Mouse (Mus musculus) lung, adult 18-20 months (tissue): ENCODE measurements around the gene Ptov1.
A peak's percentile ranks its signal among the peaks of the same experiment; 100 is the strongest.

ENCODE experiments used
- DNase-seq, 2 experiments: peaks; one replicate each; pipeline ENCODE4 v3.0.0; 2022; ENCODE audit warnings: mixed read lengths in 2 of 2

Ptov1 gene

DNA sequence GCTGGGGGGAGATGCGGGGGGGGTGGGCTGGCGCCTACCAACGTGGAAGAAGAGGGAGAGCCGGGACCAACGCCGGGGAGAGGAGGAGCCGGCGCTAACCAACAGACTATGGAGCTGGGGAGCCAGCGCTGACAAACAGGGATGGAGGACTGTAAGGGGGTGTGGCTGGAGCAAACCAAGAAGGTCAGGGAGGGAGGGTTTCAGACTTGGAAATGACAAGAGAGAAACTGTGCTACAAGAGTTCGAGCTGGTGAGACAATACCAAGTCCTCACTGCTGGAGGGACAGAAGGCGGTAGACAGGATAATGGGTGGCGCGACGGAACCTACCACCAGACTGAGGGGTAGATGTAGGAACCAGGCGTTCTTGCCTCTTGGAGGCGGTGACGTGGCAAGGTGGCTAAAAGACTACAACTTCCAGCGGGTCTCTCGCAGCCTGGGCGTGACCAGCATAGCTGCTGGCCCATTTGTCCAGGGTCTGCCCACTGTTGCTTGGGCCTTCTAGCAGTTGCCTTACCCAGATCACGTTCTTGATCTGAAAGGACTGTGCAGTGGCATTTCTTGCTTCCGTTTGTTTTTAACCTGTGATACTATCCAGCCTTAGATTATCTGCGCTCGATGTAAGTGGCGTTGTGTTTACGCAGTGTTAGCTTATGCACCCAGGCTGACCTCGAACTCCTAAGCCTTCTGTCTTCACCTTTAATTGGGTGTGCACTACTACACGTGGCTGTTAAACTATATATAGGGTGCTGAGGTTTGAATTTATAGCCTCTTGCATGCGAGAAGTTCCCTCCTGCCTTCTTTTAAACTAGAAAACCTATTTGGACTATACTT lies at the start of gene Ptov1:
Ptov1 (minus strand) TSS at position 92 of the 832 bp plus-strand sequence.
- DNase-seq, result peak; percentile 95 to 96

DNA sequence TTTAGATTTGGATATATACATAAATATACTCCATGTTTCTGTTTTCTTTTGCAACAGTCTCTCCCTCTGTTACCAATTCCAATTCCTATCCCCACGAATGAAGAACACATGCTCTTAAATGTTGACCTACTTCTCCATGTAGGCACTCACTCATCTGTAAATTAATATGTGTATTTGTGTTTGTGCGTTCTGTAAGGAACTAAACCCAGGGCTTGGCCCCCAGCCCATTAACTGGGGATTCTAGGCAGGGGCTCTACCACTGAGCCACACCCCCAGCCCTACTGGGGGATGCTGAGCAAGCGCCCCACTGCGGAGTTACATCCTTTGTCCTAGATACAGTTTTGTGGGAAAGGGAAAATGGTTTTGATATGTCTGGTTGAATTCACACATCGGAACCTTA lies 49.5 kb upstream of the Ptov1 start:
- no peak for DNase-seq

DNA sequence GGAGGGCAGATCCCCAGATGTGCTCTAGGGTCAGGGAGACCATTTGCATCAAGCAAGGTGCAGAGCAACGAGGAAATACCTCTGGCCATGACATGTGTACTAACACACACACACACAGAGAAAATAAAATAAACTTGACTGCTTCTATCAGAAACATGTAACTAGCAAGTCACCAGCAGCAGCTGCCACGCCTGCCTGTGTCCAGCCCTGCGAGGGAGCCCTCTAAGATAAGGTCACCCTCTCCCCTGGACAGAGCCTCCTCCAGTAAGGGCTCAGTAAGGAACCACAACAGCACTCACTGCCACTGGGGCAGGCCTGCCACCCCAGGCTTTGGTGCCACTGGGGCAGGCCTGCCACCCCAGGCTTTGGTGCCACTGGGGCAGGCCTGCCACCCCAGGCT lies 48.6 kb upstream of the Ptov1 start:
- no peak for DNase-seq

DNA sequence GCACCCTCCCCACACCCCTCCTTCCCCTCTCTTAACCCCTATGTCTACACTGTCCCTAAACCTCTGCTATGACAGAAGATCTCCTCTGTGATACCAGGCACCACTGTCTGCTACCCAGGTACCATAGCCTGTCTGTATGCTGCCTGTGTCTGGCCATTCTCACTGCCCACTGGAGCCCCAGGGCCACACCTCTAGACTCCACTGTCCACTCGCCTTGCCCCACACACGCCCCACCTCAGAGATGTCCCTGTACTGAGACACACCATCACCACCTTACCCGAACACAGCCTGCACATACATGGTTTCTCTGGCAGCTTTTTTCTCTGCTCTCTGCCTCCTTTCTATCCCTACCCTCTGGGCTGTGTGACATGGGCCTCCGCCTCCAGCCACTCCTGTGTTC lies 47.3 kb upstream of the Ptov1 start:
- DNase-seq, result peak in 1 of 2 experiments; percentile 35

DNA sequence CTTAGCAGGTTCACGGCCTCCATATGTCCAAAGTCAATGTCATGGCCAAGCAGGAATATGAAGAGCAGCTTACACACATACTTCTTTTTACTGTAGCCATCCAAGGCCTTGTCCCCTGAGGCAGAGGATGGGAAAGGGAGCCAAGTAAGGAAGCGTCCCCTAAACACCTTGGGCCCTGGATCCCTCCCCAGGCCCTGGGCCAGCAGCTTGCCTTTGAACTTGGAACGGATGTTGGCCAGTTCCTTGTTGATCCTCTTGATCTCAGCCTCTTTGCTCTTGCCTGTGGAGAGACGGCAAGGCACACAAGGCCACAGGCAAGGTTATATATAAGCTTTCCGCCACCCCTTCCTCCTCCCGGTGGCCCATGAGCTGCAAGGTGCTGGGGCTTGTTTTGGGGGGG lies 46.6 kb upstream of the Ptov1 start:
- no peak for DNase-seq

DNA sequence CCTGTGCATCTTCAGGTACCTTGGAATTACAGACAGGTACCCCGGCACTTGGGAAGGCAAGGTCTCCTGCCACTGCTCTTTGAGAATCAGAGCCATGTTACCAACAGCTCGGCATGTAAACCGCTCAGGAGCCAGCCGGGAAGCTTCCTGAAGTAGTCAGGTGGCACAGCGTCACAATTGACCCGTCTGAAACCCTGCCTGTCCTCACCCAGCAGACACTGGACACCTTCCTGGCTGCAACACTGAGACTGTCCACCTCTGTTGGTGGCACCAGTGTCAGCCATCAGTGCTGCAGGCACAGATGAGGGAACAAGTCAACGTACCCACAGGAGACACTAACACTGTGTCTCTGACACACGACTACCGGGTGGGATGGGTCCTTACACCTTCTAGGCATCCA lies 45.7 kb upstream of the Ptov1 start:
- DNase-seq, result no peak

DNA sequence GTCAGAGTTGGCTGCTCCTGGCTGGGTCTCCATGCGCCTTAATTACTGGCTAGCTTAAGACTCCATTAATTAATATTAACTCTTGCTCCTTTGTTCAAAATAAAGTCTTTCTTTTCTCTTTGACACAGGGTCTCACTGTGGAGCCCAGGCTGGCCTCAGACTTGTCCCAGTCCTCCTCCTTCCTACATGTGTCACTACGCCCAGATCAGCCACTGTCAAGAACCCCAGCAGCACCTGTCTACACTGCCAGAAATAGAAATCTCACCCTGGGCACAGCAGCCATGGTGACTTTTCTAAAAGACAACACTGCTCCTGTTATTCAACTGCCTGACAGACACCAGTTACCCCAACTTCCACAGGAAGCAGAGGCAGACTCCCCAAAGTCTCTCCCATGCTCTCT lies 44.8 kb upstream of the Ptov1 start:
- no peak for DNase-seq

DNA sequence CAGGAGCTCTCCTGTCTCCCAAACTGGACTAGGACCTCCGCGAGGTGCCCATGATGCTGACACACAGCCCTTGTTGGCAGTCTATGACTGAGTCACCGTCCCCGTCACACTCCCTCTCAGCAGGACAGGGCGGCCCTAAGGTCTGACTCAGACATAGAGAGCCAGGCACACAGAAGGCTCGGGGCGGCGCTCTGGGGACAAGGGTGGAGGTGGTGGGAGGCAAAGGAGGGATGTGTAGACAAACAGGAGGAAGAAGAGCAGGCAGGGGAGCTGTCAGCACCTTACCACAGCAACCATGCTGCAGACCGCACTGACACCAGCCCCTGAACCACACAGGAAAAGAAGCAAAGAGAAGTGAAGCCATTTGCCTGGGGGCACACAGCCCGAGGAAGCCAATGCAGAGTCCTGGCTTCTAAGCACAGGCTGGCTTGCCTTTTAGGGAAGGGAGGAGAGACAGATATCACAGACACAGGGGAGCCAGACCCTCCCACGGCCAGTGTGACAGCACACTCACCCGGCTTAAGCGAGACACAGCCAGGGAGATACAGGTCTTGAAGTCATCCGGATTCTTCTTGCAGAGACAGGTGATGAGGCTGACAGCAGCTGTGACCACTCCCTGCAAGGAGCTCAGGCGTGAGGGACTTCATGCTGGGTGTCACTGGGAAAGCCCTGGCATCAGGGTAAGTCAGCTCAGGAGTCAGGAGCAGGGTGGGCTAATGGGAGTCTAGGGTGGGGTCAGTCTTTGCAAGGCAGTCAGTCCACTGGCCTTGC lies 39.3 kb upstream of the Ptov1 start:
- DNase-seq, result no peak

DNA sequence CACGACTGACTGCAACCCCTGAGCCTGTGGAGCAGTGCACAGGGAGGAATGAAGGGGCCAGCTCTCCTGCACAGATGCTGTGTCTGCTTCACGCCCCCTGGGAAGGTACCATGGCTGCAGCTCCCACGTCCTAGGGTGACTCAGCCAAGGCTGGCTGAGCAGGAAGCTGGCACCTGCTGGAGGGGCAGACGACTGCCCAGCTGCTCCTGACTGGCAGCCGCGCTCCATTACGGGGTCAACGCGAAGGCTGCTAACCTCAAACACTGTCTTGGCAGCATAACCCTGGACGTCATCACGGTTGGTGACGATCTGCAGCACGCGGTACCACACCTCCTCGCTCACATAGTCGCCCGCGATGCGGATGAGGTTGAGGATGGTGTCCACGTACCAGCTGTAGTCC lies 35.8 kb upstream of the Ptov1 start:
- no peak for DNase-seq

DNA sequence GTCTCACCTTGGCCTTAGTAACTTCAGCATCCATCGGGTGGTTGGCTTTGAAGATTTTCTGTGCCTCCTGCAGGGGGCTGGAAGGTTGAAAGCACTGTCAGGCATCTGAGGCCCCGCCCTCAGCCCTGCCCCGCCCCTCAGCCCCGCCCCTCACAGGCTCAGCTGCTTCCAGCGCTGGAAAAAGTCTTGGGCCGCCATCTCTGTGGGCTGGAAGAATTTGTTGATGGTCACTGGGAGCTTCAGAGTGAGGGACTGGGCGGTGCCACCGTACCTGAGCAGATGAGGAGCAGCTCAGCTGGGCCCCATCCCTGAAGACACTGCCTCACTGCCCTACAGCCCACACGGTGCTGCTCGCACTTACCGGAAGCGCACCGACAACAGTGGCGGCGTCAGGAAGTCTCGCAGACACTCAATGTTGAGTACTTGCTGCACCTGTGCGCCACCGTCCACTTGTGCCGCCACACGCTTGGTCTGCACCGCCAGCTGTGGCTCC lies 31.7 kb upstream of the Ptov1 start:
- peak; percentile 43 to 50 for DNase-seq

DNA sequence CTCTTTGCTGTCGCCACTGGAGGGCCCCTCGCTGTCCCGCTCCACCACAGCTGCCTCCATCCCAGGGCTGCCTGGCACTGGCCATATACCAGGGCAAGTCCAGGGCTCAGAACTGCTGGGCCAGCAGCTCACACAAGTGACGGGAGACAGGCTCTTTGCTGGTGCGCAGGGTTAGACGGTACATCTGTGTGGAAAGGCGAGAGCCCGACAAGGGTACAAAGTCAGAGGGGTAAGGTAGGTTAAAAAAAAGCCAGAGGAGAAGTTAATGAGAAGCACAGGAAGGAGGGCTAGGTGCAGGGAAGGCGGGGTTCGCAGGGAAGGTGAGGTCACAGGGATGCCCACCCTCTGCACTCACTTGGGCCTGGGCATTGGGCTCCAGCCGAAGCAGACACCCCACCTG lies 31.0 kb upstream of the Ptov1 start:
- no peak for DNase-seq

DNA sequence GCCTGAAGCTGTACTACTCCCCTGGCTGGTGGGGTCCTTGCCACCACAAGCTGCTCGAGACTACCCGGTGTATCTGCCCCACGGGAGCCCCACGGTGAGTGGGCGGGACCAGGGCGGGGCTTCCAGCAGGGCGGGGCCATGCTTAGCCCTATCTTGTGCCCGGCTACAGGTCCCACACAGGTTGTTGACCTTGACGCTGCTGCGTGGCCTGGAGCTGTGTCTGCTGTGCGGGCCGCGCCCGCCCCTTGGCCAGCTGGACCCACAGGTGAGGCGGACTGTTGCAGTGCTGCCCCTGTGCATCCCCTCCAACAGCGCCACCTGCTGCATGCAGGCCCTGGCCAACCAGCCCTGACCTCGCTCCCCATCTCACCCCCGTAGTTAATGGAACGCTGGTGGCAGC lies 29.0 kb upstream of the Ptov1 start:
- peak in 1 of 2 experiments; percentile 33 for DNase-seq

DNA sequence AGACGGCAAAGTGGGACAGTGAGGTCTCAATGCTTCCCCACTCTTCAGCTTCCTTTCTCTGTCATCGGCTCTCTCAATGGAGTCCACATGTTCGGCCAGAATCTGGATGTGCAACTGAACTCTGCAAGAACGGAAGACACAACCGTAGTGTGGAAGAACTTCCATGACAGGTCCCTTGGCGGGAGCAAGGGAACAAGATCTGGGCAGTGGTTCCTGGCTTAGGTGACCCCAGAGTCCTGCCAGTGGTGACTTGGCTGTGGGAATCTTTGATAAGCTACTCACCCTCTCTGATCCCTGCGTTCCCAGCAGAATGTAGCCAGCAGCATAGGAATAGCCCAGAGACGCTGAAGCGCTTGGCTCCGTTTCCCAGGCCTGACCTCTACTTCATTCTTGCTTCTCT lies 26.9 kb upstream of the Ptov1 start:
- DNase-seq, result no peak

DNA sequence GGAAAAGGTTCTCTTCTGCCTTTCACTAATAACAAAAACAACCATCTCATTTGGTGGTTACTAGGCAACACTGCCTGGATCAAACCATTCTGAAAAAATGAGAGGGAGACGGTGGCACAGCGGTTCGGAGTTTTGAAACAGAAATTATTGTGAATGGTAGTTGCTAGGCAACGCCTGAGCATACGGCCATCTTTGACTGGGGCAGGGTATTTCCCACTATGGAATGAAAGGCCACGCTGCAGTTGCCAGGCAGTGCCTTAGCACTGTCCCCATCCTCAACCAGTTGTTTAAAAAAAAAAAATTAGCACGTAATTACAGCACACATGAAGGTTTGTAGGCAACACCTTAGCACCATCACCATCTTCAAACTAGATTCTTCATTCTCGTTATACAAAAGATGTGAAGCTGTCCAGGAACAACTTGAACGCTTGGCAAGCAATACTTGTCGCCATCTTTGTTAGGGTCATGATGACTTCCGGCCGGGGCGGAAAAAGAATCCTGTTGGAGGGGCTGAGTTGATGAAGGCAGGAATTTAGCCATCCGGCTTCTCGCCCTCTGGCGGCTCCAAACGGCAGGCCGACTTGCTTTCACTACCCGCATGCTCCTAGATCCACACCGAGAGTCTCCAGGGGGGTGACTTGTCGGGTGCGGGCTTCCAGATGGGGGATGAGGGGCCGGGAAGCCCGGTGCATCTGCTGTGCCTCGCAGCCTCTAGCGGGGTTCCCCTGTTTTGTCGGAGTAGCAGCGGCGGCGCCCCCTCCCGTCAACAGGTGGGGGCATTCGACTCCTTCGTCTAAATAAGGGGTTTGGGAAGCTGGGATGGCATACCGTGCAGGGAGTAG lies 26.2 kb upstream of the Ptov1 start, which contains the start of gene Fuz:
Fuz (plus strand) TSS at position 487 of the 842 bp plus-strand sequence.
- peak; percentile 93 to 95 for DNase-seq

DNA sequence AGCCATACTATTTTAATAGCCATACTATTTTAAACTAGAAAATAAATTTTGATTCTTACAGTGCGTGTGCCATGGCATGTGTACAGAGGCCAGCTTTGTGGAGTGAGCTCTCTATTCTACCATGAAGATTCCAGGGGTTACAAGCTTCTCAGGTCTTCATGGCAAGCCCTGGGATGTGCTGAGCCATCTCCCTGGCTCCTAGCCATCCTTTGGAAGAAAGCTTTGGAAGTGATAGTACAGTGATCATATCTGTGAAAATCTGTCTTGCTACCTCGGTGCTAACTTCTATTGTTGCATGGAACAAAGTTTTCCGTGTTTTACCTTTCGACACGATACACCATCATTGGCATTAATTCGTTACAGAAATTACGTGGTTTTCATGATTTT lies 25.6 kb upstream of the Ptov1 start:
- DNase-seq, result no peak

DNA sequence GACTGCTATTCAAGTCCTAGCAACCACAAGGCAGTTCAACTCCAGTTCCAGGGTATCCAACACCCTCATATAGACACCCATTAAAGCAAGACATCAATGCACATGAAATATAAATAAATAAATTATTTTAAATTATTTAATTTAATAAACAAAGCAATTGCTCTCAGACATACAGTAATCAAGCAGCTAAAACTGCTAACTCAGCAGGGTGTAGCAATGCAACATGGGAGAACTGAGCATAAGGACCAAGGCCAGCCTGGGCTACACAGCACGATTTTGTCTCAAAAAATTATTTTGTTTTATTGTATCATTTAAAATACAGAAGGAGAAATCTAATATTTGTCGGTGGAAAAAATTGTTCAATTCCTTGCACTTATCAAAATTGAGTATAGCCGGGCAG lies 24.6 kb upstream of the Ptov1 start:
- DNase-seq, result no peak

DNA sequence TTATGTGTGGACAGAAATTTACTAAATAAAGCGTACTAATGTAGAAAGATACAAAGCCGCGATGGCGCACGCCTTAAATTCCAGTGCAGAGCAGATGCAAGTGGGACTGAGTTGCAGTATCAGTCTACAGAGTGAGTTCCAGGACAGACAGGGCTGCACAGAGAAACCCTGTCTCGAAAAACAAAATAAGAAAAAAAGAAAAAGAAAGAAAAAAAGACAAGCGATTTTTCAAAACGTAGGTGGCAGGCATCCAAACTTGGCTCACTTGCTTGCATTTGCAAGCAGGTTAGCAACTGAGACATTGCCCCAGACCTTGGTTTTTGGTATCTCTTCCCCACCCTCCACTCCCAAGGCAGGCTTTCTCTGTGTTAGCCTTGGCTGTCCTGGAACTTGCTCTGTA lies 23.6 kb upstream of the Ptov1 start:
- DNase-seq, result no peak

DNA sequence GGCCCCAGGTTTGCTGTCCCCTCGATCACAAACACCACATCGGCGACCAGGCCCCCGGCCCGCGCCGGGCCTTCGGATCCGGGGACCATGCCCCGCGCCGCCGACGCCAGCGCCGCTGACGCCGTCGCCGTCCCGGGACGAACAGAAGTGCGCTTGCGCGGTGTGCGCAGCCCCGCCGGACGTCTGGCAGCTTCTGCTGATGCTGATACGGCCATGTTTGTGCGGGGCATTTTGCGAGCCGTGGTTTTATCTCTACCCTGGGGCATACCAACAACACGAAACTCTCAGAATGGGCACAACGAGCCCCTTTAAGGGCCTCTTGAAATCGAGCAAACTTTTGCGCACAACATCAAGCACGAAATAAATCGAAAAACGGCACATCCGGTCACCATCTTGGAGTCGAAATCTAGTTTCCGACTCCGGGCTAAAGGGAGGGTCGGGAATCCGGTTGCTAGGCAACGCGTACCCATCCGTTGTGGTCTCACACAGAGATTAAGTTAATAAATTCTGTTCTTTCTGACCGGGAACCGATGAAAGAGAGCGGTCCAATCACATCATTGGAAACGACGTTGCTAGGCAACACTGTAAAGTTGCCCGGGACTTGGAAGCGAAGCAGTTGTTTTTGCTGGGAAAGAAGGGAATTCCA lies 22.8 kb upstream of the Ptov1 start, which contains the start of gene Med25:
Med25 (minus strand) TSS at position 437 of the 646 bp plus-strand sequence.
- peak; percentile 92 for DNase-seq

DNA sequence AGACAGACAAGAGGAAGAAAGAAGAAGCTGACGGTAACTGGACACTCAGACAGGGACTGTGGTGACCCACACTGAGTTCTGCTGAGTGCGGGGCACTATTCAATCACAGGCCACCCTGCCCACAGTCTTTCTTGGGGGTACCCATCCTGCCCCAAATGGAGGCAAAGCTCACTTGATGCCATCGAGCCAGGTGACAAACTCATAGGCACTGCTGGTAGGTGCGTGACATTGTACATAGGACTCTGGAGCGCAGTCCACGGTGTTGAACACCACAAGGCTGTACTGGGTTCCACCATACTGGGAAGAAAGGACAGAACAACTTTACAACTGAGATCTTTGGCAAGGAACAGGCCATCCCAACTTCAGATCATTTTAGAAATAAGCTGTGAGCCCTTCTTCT lies 22.0 kb upstream of the Ptov1 start:
- DNase-seq, result no peak

DNA sequence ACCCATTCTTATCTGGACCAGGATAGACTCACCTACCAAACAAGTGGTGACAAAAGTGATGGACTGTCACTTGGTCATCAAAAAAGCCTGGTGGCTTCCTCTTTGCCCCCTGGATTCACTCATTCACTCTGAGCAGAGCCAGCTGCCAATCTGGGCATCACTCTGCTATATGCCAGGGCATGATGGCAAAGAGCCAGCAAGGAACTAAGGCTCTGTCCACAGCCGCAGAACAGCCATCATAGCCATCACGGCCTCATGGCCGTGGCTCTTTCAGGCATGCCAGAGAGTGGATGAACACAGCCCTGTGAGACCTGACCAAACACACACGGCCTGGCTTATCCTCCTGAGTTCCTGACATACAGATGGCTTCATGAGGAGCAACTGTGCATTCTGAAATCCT lies 21.1 kb upstream of the Ptov1 start:
- no peak for DNase-seq

DNA sequence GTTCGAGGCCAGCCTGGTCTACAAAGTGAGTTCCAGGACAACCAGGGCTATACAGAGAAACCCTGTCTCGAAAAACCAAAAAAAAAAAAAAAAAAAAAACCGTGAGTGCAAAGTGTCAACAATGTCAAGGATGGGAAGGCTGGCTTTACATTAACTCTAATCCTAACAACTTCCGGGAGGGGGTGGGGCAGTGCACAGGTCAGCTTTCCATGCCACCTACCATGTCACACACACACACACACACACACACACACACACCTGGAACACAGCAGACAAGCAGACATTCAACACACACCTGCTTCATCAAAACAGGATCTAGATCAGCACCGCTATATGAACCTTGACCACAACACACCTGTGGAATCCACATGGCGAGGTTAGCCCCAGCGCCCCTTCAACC lies 20.6 kb upstream of the Ptov1 start:
- no peak for DNase-seq
